Mouse (Mus musculus): ENCODE measurements around the gene Hyou1.

DNA sequence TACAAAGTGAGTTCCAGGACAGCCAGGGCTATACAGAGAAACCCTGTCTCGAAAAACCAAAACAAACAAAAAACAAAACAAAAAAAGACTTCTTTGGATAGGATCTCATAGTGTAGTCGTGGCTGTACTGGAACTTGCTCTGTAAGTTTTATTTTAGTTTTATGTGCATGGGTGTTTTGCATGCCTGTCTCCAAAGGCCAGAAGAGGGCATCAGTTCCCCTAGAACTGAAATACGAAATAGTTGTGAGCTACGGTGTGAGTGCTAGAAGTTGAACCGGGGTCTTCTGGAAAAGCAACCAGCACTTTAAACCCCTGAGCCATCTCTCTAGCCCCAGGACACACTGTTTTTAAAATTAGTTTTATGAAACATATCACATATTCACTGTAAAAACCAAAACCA lies 40.7 kb upstream of the Hyou1 start:
- TF ChIP-seq POLR2A (IDR thresholded peaks at IDR 0.05; ENCODE audit: borderline replicate concordance, control insufficient read depth, low read depth, low read length) (no peak), CTCF (IDR thresholded peaks at IDR 0.05; ENCODE audit: control insufficient read depth, insufficient read depth, low read length) (no peak)

Measured in bone marrow, adult 2 months (tissue).